Mouse (Mus musculus): ENCODE results near the gene Insl3.
A peak's percentile ranks its signal among the peaks of the same experiment; 100 is the strongest.

The Insl3 gene

DNA sequence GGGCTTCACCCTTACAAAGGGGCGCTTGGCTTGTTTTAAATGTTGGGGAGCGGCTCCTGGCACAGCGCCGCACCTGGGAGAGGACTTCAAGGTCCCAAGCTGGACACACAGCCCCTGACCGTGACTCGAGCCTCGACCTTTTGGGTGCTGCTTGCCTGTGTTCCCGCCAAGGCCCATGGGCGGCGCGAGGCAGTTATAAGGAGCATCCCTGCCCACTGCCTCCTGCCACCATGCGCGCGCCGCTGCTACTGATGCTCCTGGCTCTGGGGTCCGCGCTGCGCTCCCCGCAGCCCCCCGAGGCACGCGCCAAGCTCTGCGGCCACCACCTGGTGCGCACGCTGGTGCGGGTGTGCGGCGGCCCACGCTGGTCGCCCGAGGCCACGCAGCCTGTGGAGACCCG is at the start of gene Insl3:
TSS of gene Insl3 (plus strand) at position 187 of the 400 bp plus-strand sequence.
- no peak for DNase-seq (ENCODE audit: low read depth, low spot score)

DNA sequence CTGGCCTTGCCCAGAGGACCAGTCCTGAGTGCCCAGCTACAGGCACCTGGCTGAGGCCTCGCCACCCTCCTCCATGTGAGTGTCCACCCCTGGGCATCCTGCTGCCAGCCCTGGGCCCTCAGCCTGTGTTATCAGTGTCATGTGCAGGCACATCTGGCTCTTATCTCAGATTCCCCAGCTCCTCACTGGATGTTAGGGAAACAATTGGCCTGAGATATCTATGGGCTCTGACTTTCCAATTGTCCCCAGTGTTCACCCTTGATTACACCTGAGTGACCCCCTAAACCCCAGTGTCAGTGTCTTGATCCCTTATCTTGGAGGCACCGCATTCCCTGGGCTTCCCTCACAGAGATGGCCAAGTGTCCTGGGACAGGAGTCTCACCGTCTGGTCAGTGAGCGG is 49.7 kb upstream of the Insl3 start:
- no peak for DNase-seq (ENCODE audit: low read depth, low spot score)

DNA sequence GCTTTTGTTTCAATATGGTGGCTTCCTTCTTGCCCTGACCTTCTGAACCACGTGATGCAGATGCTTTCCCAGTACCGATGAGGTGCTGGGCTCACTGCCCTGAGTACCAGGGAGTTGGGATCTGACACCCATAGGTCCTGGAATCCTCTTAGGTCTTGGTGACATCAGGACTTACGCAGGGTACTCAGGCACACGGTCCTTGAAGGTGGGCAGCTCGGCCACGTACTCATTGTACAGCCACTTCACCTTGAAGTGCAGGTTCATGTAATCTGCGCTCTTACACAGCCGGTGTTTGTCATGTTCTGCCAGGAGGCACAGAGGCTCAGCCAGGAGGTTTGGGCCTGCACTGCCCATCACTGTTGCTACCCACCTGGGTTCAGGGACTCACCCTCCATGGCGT is 43.5 kb upstream of the Insl3 start:
- no peak for DNase-seq (ENCODE audit: low read depth, low spot score)

DNA sequence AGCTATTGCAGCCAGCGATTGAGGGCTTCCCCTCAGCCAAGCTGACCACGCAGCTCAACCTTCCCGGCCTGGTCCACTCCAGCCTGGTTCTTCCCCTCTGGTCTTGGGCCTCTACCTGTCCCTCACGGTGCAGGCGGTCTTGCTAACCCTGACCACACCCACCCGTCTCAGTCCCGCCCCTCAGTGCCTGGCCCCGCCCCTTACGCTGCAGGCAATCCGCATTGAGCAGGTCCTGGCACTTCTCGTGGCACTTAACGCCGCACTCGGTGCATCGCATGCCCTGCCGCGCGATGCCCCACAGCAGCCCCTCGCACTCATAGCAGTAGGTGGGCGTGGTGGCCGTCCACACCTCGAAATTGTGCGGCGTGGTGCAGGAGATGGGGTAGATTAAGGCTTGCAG is 34.4 kb upstream of the Insl3 start:
- DNase-seq (ENCODE audit: low read depth, low spot score), result peak; percentile 67

DNA sequence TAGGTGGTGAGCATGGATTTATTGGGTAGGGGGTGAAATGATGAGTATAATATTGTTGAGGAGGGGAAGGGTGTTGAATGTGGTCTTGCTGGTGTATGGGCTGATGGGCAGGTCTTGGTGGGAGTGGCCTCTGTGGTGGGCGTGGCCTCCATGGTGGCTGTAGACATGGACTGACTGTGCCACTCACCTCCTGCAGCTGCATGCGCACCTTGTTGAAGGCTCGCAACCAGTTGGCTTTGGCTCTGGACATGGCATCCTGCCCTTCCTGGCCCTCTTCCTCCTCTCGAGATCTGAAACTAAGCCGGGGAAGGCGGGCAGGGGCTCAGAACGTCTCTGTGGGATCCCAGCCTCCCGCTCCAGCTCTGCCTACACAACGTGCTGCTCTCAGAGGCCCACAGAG is 31.2 kb upstream of the Insl3 start:
- DNase-seq (ENCODE audit: low read depth, low spot score), result peak; percentile 33

DNA sequence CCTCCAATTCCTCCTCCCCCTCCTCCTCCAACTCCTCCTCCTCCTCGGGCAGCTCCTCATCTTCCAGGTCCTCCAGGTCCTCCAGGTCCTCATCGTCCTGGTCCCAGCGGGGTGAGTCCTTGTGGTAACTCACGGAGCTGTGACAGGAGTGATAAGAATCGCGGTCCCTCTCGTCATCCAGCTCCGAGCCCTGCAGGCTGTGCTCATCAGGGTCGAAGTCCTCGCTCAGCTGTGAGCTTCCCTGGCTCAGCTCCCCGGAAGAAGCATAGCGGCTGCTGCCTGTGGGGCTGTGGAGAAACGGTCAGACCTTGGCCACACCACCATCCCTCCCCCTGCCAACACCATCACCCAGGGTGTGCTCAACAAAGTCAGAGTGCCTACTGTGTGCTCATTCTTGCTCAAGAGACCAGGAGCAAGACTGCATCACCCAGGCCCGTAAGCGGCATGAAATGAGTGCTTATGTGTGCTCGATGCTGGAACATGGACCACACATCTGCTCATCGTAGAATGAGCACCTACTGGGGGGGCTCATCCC is 30.4 kb upstream of the Insl3 start:
- no peak for DNase-seq (ENCODE audit: low read depth, low spot score)

DNA sequence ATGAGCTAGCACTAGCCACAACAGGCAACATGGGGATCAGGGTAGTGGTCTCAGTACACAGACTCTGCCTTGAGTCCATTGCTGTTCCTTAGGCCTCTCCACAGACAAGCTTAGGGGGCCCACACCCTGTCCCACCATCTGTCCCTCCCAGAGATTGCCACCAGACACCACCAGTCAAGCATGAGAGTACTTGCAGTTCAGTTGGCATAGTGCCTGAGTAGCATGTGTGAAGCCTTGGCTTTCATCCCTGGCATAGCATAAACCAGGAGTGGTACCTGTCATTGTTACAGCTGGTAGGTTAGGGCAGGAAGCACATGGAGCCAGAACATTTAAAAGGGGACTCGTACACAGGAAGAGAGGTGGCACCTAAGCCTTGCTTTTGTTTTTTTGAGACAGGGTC is 29.3 kb upstream of the Insl3 start:
- no peak for DNase-seq (ENCODE audit: low read depth, low spot score)

DNA sequence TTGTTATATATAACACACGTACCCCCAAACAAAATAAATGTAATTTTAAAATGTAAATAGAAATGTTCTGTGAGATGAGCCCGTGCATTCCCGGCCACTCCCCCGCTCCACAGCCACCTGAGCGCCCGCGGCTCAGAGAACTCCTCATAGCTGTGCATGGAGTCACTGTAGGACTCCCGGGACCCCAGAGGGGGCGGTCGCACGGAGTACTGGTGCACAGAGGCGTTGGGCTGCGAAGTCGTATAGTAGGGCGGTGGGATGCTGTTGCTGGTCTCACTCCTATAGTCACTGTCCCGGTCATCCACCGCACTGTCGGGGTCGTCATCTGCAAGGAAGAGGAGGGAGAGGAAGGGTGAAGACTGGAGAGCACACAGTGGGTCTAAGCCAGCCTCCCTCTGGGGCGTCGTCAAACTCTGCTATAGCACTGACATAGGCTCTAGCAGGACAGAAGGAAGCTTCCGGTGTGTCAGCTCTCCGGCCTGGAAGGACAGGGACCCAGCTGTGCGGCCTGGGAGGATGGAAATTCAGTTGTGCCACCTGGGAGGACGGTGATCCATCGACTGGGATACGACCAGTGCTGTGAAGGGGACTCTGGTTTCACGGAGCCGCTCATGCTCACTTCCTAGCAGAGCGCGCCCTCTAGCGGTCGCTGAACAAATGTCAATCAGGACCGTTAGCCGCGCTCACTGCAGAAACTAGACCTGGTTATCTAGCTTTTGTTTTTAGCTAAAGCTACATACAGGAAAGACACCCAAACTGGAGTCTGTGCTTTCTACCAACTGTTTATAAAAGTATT is 28.5 kb upstream of the Insl3 start:
- DNase-seq (ENCODE audit: low read depth, low spot score), result peak; percentile 92

DNA sequence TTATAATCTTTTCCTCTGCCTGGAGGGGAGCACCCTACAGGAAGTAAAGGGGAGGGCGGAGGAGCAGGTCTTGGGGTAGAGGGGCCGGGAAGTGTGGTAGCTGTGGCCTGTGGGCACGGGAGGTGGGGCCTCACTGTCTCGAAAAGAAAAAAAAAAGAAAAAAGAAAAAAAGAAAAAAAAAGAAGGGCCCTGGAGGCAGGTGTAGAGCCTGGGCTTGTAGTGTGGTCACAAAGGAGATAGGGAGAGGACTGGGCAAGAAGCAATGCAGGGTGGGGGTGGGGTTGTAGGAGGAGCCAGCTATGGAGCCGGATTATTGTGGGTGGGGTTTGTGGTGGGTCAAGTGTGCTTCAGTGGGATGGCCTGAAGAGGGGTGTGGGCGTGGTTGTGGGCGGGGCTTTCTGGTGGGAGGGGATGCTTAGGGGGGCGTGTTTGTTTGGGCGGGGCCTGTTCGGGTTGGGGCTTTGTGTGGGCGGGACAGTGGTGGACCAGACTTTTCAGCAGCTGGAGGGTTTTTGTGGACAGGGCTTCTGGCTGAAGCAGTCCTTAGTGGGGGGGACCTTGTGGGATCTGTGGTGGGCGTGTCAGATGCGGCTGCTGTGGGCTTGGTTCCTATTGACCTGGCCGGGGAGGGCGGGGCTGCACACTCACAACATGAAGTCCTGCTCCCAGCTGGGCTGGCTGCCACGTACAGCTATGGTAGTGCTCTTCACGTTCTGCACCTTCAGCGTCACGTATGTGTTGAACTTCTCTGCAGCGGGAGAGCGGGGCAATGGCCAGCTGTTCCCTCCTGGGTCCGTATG is 23.5 kb upstream of the Insl3 start:
- peak; percentile 70 for DNase-seq (ENCODE audit: low read depth, low spot score)

DNA sequence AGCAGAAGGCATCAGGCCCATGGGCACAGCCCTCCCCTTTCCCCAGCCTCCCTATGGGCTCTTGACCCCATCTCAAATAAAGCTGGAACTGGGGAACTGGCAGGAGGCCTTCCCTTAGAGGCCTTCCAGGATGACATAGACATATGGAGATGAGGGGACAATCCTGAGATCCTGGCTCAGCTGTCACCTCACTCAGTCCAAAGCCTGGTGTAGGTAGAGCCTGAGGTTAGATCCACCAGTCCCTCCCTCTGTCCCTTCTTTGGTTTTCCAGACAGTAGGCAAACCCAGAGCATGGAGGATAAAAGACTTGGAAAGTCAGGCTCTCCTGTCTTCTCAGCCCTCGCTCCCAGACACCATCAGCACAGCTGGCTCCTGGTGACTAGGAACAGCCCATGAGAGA is 22.2 kb upstream of the Insl3 start:
- DNase-seq (ENCODE audit: low read depth, low spot score), result no peak

DNA sequence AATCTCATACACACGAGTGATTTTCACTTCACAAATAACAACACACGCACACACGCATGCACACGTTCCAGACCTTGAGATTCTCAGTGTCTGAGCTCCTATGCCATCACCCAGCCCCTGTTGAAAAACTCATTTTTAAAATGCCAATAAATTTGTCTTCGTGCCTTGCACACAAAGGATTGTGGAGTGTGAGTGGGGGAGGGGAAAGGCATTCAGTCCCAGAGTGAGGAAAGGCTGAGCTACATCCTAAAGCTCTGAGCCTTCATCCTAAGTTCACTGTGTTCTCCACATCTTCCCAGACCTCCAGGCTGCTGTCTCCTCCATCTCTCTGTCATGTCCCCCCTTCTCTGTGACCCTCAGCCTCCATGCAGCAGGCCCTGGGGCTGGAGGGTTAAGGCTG is 21.8 kb upstream of the Insl3 start:
- DNase-seq (ENCODE audit: low read depth, low spot score), result no peak

DNA sequence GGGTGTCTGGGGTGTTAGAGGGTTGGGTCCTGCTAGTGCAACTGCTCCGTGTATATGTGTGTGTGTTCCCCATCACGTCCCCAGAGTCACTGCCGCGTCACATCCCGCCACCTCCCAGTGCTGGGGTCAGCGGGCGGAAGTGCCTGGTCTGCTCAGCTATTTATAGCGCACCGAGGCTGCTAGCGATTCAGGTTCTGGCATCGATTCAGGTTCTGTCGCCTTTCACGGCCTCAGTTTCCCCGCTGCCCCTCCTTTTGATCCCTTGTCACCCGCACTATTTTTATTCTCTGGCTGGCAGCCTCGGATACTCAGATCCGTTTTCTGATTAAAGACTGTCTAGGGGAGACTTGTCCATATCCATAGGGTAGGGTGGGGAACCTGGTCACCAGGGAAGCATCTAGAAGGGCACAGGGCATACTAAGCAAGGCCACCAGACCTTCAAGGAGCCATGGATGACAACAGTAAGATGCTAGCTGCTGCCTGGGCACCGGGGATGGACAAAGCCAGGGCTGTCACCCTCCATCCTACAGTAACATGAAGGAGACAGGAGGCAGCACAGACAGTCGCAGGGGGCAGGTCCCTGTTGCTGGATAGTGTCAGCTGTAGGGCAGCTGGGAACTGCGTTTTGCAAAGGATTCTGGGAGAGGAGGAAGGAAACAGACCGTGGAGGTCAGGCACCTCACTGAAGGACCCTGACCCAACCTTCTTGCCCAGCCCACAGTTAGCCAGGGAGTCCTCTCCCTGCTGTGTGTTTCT is 20.6 kb upstream of the Insl3 start:
- peak; percentile 82 for DNase-seq (ENCODE audit: low read depth, low spot score)

DNA sequence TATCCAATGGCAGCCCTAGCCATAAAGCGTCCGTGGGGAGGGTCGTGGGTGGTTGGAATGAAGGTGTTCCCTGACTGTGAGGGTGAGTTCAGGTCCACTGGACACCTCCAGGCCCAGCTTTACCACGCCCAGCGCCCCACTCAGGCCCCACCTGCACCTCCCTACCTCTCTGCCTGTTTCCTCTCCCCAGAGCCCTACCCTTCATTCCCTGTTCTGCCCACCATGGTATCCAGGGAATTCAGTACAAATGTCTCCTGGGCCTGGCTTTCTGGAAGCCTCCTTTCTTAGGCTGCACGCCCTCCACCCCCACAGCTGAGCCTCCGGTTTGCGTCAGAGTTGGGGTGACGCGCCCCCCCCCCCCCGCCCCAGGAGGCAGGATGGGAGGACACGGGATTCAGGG is 18.8 kb upstream of the Insl3 start:
- DNase-seq (ENCODE audit: low read depth, low spot score), result no peak

DNA sequence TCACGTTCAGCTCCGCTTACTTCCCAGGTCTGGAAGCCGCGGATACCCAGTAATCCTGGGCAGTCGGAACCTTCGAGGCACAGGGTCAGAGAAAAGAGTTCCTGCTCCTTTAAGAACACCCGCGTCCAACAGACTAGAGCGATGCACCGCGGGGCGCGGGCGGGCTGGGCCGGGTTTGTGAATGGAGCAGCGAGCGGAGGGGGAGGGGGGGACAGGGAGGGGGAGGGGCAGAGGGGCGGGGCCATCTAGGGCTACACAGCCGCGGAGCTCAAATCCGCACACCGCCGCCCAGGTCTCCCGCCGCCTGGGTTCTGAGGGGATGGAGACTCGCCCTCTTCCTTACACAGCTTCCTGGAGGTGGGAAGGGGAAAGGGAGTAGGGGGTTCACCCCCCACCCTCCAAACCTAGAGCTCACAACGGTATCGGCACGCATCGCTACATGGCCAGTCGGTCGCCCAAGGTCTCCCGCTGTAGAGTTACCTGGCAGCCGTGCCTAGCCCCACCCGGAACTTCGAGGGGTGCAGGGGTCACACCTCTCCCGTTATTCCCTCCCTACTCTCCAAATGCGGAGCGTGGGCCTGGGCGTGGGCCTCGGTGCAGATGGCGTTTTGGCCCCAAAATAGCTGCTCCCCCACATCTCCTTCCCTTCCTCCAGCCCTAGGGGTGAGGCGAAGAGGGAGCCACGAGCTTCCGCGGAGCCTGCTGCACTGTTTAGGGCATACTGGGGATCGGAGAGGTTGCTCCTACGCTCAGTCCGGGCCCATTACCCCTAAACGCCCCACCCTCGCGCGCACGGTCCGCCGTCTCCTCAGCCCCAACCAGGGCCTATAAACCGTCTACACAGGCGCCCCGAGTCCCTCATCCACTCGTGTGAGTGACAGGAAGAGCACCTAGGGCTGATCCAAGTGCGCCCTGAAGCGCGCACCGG is 18.1 kb upstream of the Insl3 start:
- peak; percentile 73 for DNase-seq (ENCODE audit: low read depth, low spot score)

DNA sequence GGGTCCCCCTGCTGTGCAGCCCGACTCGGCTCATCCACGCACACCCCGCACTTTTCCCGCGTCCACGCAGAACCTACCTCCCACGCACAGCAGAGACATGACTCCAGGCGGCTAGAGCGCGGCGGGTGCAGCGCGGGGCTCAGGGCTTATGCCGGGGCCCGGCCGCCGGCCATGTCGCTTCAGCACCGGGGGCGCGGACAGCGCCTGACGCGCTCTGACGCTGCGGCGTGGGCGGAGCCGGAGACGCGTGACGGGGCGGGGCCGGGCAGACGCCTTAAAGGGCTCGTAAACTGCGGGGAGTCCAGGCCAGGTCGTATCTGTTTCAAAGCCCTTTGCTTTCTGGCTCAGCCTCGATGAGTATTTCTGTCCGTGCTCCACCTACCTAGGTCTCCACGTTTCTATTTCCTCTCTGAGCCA is 17.5 kb upstream of the Insl3 start, which contains the start of gene Unc13a:
TSS of gene Unc13a (minus strand) at position 209 of the 417 bp plus-strand sequence.
- DNase-seq (ENCODE audit: low read depth, low spot score), result peak; percentile 95

DNA sequence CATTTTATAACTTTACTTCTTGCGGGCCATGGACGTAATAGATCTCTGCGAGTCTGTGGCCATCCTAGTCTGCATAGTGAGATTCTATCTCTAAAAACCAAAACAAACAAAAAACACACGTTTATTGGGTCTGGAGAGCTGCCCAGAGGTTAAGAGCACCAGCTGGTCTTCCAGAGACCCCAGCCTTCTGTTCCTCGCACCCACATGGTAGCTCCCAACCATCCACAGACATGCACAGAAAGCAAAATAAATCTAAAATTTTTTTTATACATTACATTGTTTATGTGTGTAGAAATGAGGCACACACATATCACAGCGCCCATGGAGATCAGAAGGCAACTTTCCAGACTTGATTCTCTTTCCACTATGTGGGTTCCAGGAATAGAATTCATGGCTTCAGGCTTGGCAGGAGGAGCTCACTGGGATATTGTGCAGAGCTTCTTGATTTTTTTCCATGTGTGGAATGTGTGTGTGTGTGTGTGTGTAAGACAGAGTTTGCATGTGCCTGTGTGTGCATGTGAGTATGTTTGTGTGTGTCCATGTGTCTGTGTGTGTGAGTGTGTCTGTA is 16.8 kb upstream of the Insl3 start:
- DNase-seq (ENCODE audit: low read depth, low spot score), result no peak

DNA sequence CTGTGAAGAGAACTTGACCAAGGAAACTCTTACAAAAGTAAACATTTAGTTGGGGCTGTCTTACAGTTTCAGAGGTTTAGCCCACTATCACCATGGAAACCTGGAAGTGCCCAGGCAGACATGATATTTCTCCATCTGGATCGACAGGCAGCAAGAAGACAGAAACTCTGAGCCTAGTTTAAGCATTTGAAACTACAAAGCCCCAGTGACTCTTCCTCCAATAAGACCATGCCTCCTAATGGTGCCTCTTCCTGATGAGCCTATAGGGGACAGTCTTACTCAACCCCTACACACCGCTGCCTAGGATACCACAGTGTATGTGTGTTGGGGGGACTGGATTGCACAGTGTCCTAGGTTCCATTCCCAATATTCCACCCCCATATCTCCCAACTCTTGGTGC is 14.9 kb upstream of the Insl3 start:
- no peak for DNase-seq (ENCODE audit: low read depth, low spot score)

DNA sequence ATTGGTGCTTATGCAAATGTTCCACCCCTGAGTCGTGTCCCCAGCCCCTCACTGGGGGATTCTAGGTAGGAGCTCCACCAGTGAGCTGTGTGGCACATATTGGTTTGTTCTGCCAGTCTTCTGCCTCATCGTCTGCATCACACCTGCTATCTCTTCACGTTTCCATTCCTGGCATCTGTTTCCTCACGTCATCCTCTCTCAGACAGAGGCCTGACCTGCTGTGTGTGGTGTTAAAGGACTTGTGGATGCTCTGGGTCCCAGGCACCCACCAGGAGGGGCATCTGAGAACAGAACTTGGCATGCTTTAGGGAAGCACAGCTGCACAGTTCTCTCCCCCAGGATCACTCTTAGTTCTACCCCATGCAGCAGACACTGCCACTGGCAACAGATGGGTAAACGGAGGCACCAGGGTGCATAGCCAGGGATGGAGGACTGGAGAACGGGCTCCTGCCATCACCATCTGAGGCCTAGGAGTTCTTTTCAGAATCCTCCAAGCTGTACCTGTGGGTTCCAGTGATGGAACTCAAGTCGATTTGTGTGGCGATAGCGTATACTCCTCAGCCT is 13.5 kb upstream of the Insl3 start:
- DNase-seq (ENCODE audit: low read depth, low spot score), result no peak

DNA sequence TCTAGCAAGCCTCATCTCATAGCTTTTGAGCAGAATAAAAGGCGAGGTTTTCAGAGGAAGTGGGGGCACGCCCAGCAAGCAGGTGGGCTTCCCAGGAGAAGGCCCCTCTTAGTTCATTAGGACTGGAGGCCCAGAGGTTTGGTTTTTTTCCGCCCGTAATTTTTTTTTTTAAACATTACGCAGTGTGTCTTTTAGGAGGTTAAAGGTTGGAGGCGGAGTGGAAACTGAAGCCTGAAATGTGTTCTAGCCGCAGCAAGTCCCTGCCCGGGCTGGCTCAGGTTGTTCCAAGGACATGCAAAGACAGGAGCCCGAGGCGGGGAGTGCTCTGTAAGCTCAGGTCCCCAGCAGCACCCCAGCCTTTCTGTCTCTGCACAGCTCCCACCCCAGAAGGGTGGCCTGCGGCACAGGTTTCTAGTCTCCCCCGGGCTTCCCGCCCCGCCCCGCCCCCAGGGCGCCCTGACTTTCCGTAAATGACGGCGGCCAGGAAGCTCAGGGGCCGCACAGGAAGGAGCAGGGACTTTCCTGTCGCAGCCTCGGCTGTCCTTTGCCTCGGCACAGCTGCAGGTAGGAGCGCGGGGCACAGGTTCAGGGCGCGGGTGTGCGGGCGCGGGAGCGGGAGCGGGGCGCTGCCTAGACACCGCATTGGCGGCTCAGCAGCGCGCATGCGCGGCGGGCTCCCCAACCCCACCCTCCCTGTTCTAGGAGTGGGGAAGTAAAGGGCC is 12.8 kb upstream of the Insl3 start, which contains the start of gene Jak3:
TSS of gene Jak3 (plus strand) at position 277 of the 722 bp plus-strand sequence.
- peak; percentile 90 for DNase-seq (ENCODE audit: low read depth, low spot score)

All from CD4-positive, CD25-positive, alpha-beta regulatory T cell, adult 2 months (primary cell).